Mouse (Mus musculus) thymus, postnatal 0 days (tissue): ENCODE results near the gene Lrrc26. TPM values are rescaled to one million over a fixed set of nuclear protein-coding genes. Genes with fewer than 3 reads are reported as not detected.

Experiments used
- polyA plus RNA-seq: library from polyadenylated mRNA; unstranded; fragments of >200 nt; fragmentation: Nextera tagmentation; extraction: Ambion mirVana; gene quantifications from 2 replicates; pipeline ENCODE4 v1.2.1, GENCODE M21; 2015

Lrrc26 gene
- polyA plus RNA-seq, 1 experiment from 2014 or later: 3.6 TPM

Other genes starting within 250 kb of the Lrrc26 start
- 14.3 and 16.5 TPM in 2 replicates for gene Nsmf, start 235.6 kb upstream of the Lrrc26 start, polyA plus RNA-seq
- 0.16 and 0.26 TPM in 2 replicates for gene Entpd8, start 209.6 kb upstream of the Lrrc26 start, polyA plus RNA-seq
- gene Noxa1, start 194.8 kb upstream of the Lrrc26 start, polyA plus RNA-seq: 0.27 and 0.39 TPM in 2 replicates
- 9.5 TPM in 2 replicates for gene Nrarp, start 109.2 kb upstream of the Lrrc26 start, polyA plus RNA-seq
- 23.5 and 25.6 TPM in 2 replicates for gene Tor4a, start 93.0 kb upstream of the Lrrc26 start, polyA plus RNA-seq
- 73.3 and 78.1 TPM in 2 replicates for gene Nelfb, start 78.4 kb upstream of the Lrrc26 start, polyA plus RNA-seq
- 0.14 TPM in 1 of 2 replicates, not detected in the other for gene Stpg3, start 75.3 kb upstream of the Lrrc26 start, polyA plus RNA-seq
- gene Fam166a, start 71.2 kb upstream of the Lrrc26 start, polyA plus RNA-seq: 0.34 TPM in 1 of 2 replicates, not detected in the other
- 460 and 503 TPM in 2 replicates for gene Tubb4b, start 65.2 kb upstream of the Lrrc26 start, polyA plus RNA-seq
- gene Slc34a3, start 55.6 kb upstream of the Lrrc26 start, polyA plus RNA-seq: 0.05 TPM in 1 of 2 replicates, not detected in the other
- gene Rnf224, start 53.1 kb upstream of the Lrrc26 start, polyA plus RNA-seq: not detected in 2 replicates
- gene Rnf208, start 47.7 kb upstream of the Lrrc26 start, polyA plus RNA-seq: 0.80 and 1.2 TPM in 2 replicates
- gene Cysrt1, start 47.5 kb upstream of the Lrrc26 start, polyA plus RNA-seq: 0.19 and 0.33 TPM in 2 replicates
- gene AL732309.1, start 43.1 kb upstream of the Lrrc26 start, polyA plus RNA-seq: 3.4 and 4.9 TPM in 2 replicates
- 43.1 and 47.4 TPM in 2 replicates for gene Tmem203, start 34.5 kb upstream of the Lrrc26 start, polyA plus RNA-seq
- 10.2 and 12.6 TPM in 2 replicates for gene Tprn, start 27.3 kb upstream of the Lrrc26 start, polyA plus RNA-seq
- 322 and 323 TPM in 2 replicates for gene Ssna1, start 17.5 kb upstream of the Lrrc26 start, polyA plus RNA-seq
- gene Anapc2, start 17.4 kb upstream of the Lrrc26 start, polyA plus RNA-seq: 71.5 and 80.6 TPM in 2 replicates
- not detected in 2 replicates for gene Tmem210, start 1.8 kb upstream of the Lrrc26 start, polyA plus RNA-seq
- gene Grin1, start 29.3 kb downstream of the Lrrc26 start, polyA plus RNA-seq: 0.12 and 0.21 TPM in 2 replicates
- 37.1 and 40.7 TPM in 2 replicates for gene Man1b1, start 42.4 kb downstream of the Lrrc26 start, polyA plus RNA-seq
- gene Dpp7, start 66.4 kb downstream of the Lrrc26 start, polyA plus RNA-seq: 8.7 and 9.1 TPM in 2 replicates
- gene Uap1l1, start 75.8 kb downstream of the Lrrc26 start, polyA plus RNA-seq: 21.3 and 24.6 TPM in 2 replicates
- 22.8 and 25.4 TPM in 2 replicates for gene Sapcd2, start 82.4 kb downstream of the Lrrc26 start, polyA plus RNA-seq
- gene Entpd2, start 106.0 kb downstream of the Lrrc26 start, polyA plus RNA-seq: 7.6 and 9.0 TPM in 2 replicates
- gene Npdc1, start 109.4 kb downstream of the Lrrc26 start, polyA plus RNA-seq: 6.3 and 7.2 TPM in 2 replicates
- 1.4 and 1.8 TPM in 2 replicates for gene Fut7, start 133.4 kb downstream of the Lrrc26 start, polyA plus RNA-seq
- 3.3 and 4.7 TPM in 2 replicates for gene Abca2, start 138.8 kb downstream of the Lrrc26 start, polyA plus RNA-seq
- 3.6 and 4.7 TPM in 2 replicates for gene Clic3, start 166.9 kb downstream of the Lrrc26 start, polyA plus RNA-seq
- 72.4 and 83.3 TPM in 2 replicates for gene Paxx, start 171.2 kb downstream of the Lrrc26 start, polyA plus RNA-seq
- 6.3 TPM in 2 replicates for gene Ptgds, start 180.1 kb downstream of the Lrrc26 start, polyA plus RNA-seq
- not detected in 2 replicates for gene Lcn12, start 204.0 kb downstream of the Lrrc26 start, polyA plus RNA-seq
- 44.3 and 47.2 TPM in 2 replicates for gene Fbxw5, start 210.8 kb downstream of the Lrrc26 start, polyA plus RNA-seq
- 5.6 and 6.4 TPM in 2 replicates for gene C8g, start 211.8 kb downstream of the Lrrc26 start, polyA plus RNA-seq